Mouse (Mus musculus): ENCODE results near the gene Psip1. TPM values are rescaled to one million over a fixed set of nuclear protein-coding genes. Genes with fewer than 3 reads are reported as not detected.

Gene Psip1
- polyA plus RNA-seq, 1 experiment from 2014 or later: 99.9 TPM

GRCm38 (mm10) chr4:83467615-83468014, 18.6 kb downstream of the Psip1 start:
- Histone ChIP-seq H3K9me3 (ENCODE audit: control insufficient read depth, low read length) (no peaks in the 10 kb centered on the region), H3K4me2 (ENCODE audit: low read length) (no peak overlapping the region), H3K4me3 (ENCODE audit: control insufficient read depth in 1 of 2, insufficient read depth in 1 of 2, low read depth in 1 of 2, low read length in 2 of 2) (no peak overlapping the region), H3K36me3 (ENCODE audit: control insufficient read depth, insufficient read depth, low read length) (peaks cover 93% of the 10 kb centered on the region), H3K9ac (ENCODE audit: low read length) (no peak overlapping the region), H3K27me3 (ENCODE audit: control insufficient read depth, insufficient read depth, low read length) (no peaks in the 10 kb centered on the region), H3K4me1 (ENCODE audit: control insufficient read depth in 2 of 2, insufficient read depth in 2 of 2, low read length in 2 of 2) (peaks cover 2 to 5% of the 10 kb centered on the region in 2 experiments; a peak in 1 of 4 replicates), H3K27ac (replicated peaks in 1 of 2; ENCODE audit: control insufficient read depth in 1 of 2, insufficient read depth in 1 of 2, low read depth in 2 of 2, low read length in 2 of 2) (no peak overlapping the region)
- 81% methylated on average over 7 of the region's 7 CpGs for WGBS
- ATAC-seq (ENCODE audit: insufficient number of reproducible peaks, insufficient read depth, low FRiP score, low read depth): no peak

DNA sequence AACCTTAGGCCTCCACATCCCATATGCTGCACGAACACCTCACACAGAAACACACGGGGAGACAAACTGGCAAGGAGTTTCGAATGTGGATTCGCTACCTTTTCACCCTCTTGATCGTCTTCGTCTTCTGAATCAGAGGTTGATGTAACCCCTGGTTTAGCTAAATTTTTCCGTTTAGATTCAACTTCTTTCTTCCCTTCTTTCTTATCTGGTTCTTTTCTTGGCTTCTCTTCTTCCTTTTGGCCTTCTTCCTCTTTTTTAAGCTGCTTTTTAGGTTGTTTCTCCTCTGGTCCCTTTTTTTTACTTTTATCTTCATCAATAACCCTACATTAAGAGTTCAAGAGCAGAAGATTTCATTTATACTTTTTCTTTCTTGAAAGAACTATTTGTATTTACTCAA, 21.4 kb downstream of the Psip1 start:
- no peaks in the 10 kb centered on the region for H3K27me3 ChIP-seq (ENCODE audit: control insufficient read depth, insufficient read depth, low read length)
- no peaks in the 10 kb centered on the region for H3K9me3 ChIP-seq (ENCODE audit: control insufficient read depth, low read length)
- H3K27ac ChIP-seq (replicated peaks in 1 of 2; ENCODE audit: control insufficient read depth in 1 of 2, insufficient read depth in 1 of 2, low read depth in 2 of 2, low read length in 2 of 2): no peak overlapping the region
- WGBS: 88% methylated on average over 7 of the region's 7 CpGs
- H3K36me3 ChIP-seq (ENCODE audit: control insufficient read depth, insufficient read depth, low read length): peaks cover 87% of the 10 kb centered on the region
- ATAC-seq (ENCODE audit: insufficient number of reproducible peaks, insufficient read depth, low FRiP score, low read depth): no peak
- H3K4me3 ChIP-seq (ENCODE audit: control insufficient read depth in 1 of 2, insufficient read depth in 1 of 2, low read depth in 1 of 2, low read length in 2 of 2): no peak overlapping the region
- H3K4me1 ChIP-seq (ENCODE audit: control insufficient read depth in 2 of 2, insufficient read depth in 2 of 2, low read length in 2 of 2): peaks cover 2 to 5% of the 10 kb centered on the region in 2 experiments; a peak in 1 of 4 replicates
- H3K9ac ChIP-seq (ENCODE audit: low read length): no peak overlapping the region
- no peak overlapping the region for H3K4me2 ChIP-seq (ENCODE audit: low read length)

- Histone ChIP-seq H3K4me1 (ENCODE audit: control insufficient read depth in 2 of 2, insufficient read depth in 2 of 2, low read length in 2 of 2) (no peaks in the 10 kb centered on the region), H3K27ac (replicated peaks in 1 of 2; ENCODE audit: control insufficient read depth in 1 of 2, insufficient read depth in 1 of 2, low read depth in 2 of 2, low read length in 2 of 2) (no peak overlapping the region), H3K4me2 (ENCODE audit: low read length) (no peak overlapping the region), H3K27me3 (ENCODE audit: control insufficient read depth, insufficient read depth, low read length) (no peaks in the 10 kb centered on the region), H3K9ac (ENCODE audit: low read length) (no peak overlapping the region), H3K4me3 (ENCODE audit: control insufficient read depth in 1 of 2, insufficient read depth in 1 of 2, low read depth in 1 of 2, low read length in 2 of 2) (no peak overlapping the region), H3K9me3 (ENCODE audit: control insufficient read depth, low read length) (no peaks in the 10 kb centered on the region), H3K36me3 (ENCODE audit: control insufficient read depth, insufficient read depth, low read length) (peaks cover 90% of the 10 kb centered on the region)
- WGBS: 92% methylated on average over 5 of the region's 5 CpGs
- ATAC-seq (ENCODE audit: insufficient number of reproducible peaks, insufficient read depth, low FRiP score, low read depth): no peak
Measured at GRCm38 (mm10) chr4:83460106-83460505, 26.2 kb downstream of the Psip1 start.

- Histone ChIP-seq H3K9ac (ENCODE audit: low read length) (no peak overlapping the region), H3K27ac (replicated peaks in 1 of 2; ENCODE audit: control insufficient read depth in 1 of 2, insufficient read depth in 1 of 2, low read depth in 2 of 2, low read length in 2 of 2) (no peak overlapping the region), H3K4me2 (ENCODE audit: low read length) (no peak overlapping the region), H3K27me3 (ENCODE audit: control insufficient read depth, insufficient read depth, low read length) (no peaks in the 10 kb centered on the region), H3K4me3 (ENCODE audit: control insufficient read depth in 1 of 2, insufficient read depth in 1 of 2, low read depth in 1 of 2, low read length in 2 of 2) (no peak overlapping the region), H3K9me3 (ENCODE audit: control insufficient read depth, low read length) (no peaks in the 10 kb centered on the region), H3K36me3 (ENCODE audit: control insufficient read depth, insufficient read depth, low read length) (peaks cover 67% of the 10 kb centered on the region), H3K4me1 (ENCODE audit: control insufficient read depth in 2 of 2, insufficient read depth in 2 of 2, low read length in 2 of 2) (no peaks in the 10 kb centered on the region)
- 92% methylated on average over 4 of the region's 4 CpGs for WGBS
- no peak for ATAC-seq (ENCODE audit: insufficient number of reproducible peaks, insufficient read depth, low FRiP score, low read depth)
Measured at GRCm38 (mm10) chr4:83450785-83451184, 35.5 kb downstream of the Psip1 start.

GRCm38 (mm10) chr4:83441050-83441449, 45.2 kb downstream of the Psip1 start:
- H3K9me3 ChIP-seq (ENCODE audit: control insufficient read depth, low read length): no peaks in the 10 kb centered on the region
- H3K27me3 ChIP-seq (ENCODE audit: control insufficient read depth, insufficient read depth, low read length): no peaks in the 10 kb centered on the region
- H3K9ac ChIP-seq (ENCODE audit: low read length): no peak overlapping the region
- no peak overlapping the region for H3K4me3 ChIP-seq (ENCODE audit: control insufficient read depth in 1 of 2, insufficient read depth in 1 of 2, low read depth in 1 of 2, low read length in 2 of 2)
- H3K27ac ChIP-seq (replicated peaks in 1 of 2; ENCODE audit: control insufficient read depth in 1 of 2, insufficient read depth in 1 of 2, low read depth in 2 of 2, low read length in 2 of 2): no peak overlapping the region
- WGBS: 89% methylated on average over 4 of the region's 4 CpGs
- H3K4me1 ChIP-seq (ENCODE audit: control insufficient read depth in 2 of 2, insufficient read depth in 2 of 2, low read length in 2 of 2): no peaks in the 10 kb centered on the region
- ATAC-seq (ENCODE audit: insufficient number of reproducible peaks, insufficient read depth, low FRiP score, low read depth): no peak
- H3K36me3 ChIP-seq (ENCODE audit: control insufficient read depth, insufficient read depth, low read length): peaks cover 63% of the 10 kb centered on the region
- no peak overlapping the region for H3K4me2 ChIP-seq (ENCODE audit: low read length)

GRCm38 (mm10) chr4:83439045-83439444, 47.2 kb downstream of the Psip1 start:
- ATAC-seq (ENCODE audit: insufficient number of reproducible peaks, insufficient read depth, low FRiP score, low read depth): no peak
- Histone ChIP-seq H3K4me3 (ENCODE audit: control insufficient read depth in 1 of 2, insufficient read depth in 1 of 2, low read depth in 1 of 2, low read length in 2 of 2) (no peak overlapping the region), H3K27ac (replicated peaks in 1 of 2; ENCODE audit: control insufficient read depth in 1 of 2, insufficient read depth in 1 of 2, low read depth in 2 of 2, low read length in 2 of 2) (no peak overlapping the region), H3K9ac (ENCODE audit: low read length) (no peak overlapping the region), H3K36me3 (ENCODE audit: control insufficient read depth, insufficient read depth, low read length) (peaks cover 83% of the 10 kb centered on the region), H3K9me3 (ENCODE audit: control insufficient read depth, low read length) (no peaks in the 10 kb centered on the region), H3K4me2 (ENCODE audit: low read length) (no peak overlapping the region), H3K4me1 (ENCODE audit: control insufficient read depth in 2 of 2, insufficient read depth in 2 of 2, low read length in 2 of 2) (no peaks in the 10 kb centered on the region), H3K27me3 (ENCODE audit: control insufficient read depth, insufficient read depth, low read length) (no peaks in the 10 kb centered on the region)
- 68% methylated on average over 5 of the region's 5 CpGs for WGBS

GRCm38 (mm10) chr4:83438116-83438515, 48.1 kb downstream of the Psip1 start:
- no peak overlapping the region for H3K27ac ChIP-seq (replicated peaks in 1 of 2; ENCODE audit: control insufficient read depth in 1 of 2, insufficient read depth in 1 of 2, low read depth in 2 of 2, low read length in 2 of 2)
- no peak overlapping the region for H3K4me3 ChIP-seq (ENCODE audit: control insufficient read depth in 1 of 2, insufficient read depth in 1 of 2, low read depth in 1 of 2, low read length in 2 of 2)
- H3K9me3 ChIP-seq (ENCODE audit: control insufficient read depth, low read length): no peaks in the 10 kb centered on the region
- ATAC-seq (ENCODE audit: insufficient number of reproducible peaks, insufficient read depth, low FRiP score, low read depth): no peak
- H3K27me3 ChIP-seq (ENCODE audit: control insufficient read depth, insufficient read depth, low read length): no peaks in the 10 kb centered on the region
- H3K4me1 ChIP-seq (ENCODE audit: control insufficient read depth in 2 of 2, insufficient read depth in 2 of 2, low read length in 2 of 2): no peaks in the 10 kb centered on the region
- H3K36me3 ChIP-seq (ENCODE audit: control insufficient read depth, insufficient read depth, low read length): peaks cover 92% of the 10 kb centered on the region
- no peak overlapping the region for H3K9ac ChIP-seq (ENCODE audit: low read length)
- no peak overlapping the region for H3K4me2 ChIP-seq (ENCODE audit: low read length)

- 95% methylated on average over 8 of the region's 8 CpGs for WGBS
- Histone ChIP-seq H3K9ac (ENCODE audit: low read length) (no peak overlapping the region), H3K4me1 (ENCODE audit: control insufficient read depth in 2 of 2, insufficient read depth in 2 of 2, low read length in 2 of 2) (no peaks in the 10 kb centered on the region), H3K27me3 (ENCODE audit: control insufficient read depth, insufficient read depth, low read length) (no peaks in the 10 kb centered on the region), H3K36me3 (ENCODE audit: control insufficient read depth, insufficient read depth, low read length) (peaks cover 90% of the 10 kb centered on the region), H3K27ac (replicated peaks in 1 of 2; ENCODE audit: control insufficient read depth in 1 of 2, insufficient read depth in 1 of 2, low read depth in 2 of 2, low read length in 2 of 2) (no peak overlapping the region), H3K4me2 (ENCODE audit: low read length) (no peak overlapping the region), H3K4me3 (ENCODE audit: control insufficient read depth in 1 of 2, insufficient read depth in 1 of 2, low read depth in 1 of 2, low read length in 2 of 2) (no peak overlapping the region), H3K9me3 (ENCODE audit: control insufficient read depth, low read length) (no peaks in the 10 kb centered on the region)
- ATAC-seq (ENCODE audit: insufficient number of reproducible peaks, insufficient read depth, low FRiP score, low read depth): no peak
Measured at GRCm38 (mm10) chr4:83436375-83436774, 49.9 kb downstream of the Psip1 start.

Measured in heart, embryonic 14.5 days (tissue).